In genomic region chr1:151526701-151527100, GRCm38 (mm10) we compare ENCODE assay signal across 21 mouse cellular contexts. TPM values are rescaled to one million over a fixed set of nuclear protein-coding genes. Genes with fewer than 3 reads are reported as not detected.
DNase-seq lines count a peak whose midpoint lies in the region; ATAC-seq lines count a peak whose summit lies in the region.
"Had no signal": no experiment of that assay in that cellular context is flagged by ENCODE, and none has a peak within 500 bp of the region (broad histone marks: within the 10 kb centered on the region; RNA-seq: fewer than 3 reads in every experiment).

No protein-coding gene starts in this region.

- peak overlapping the region; percentile 37; the same call in 1 of the 2 replicates for H3K27ac ChIP-seq in forebrain, embryonic 16.5 days (ENCODE audit: low read length)
- peak overlapping the region; percentile 17; the same call in 1 of the 2 replicates for H3K27ac ChIP-seq in limb, embryonic 15.5 days
- H3K27ac ChIP-seq: hindbrain, postnatal 0 days; macrophage had no signal

- H3K36me3 ChIP-seq in forebrain, embryonic 16.5 days (ENCODE audit: control insufficient read depth, insufficient read depth), result no peaks in the 10 kb centered on the region
- H3K36me3 ChIP-seq in limb, embryonic 15.5 days, result no peaks in the 10 kb centered on the region
- H3K36me3 ChIP-seq: heart, embryonic 12.5 days had no signal

- peak; percentile 34 for DNase-seq in heart, adult 11 months
- DNase-seq in heart, adult 9 months (ENCODE audit: low spot score in 2 of 2), result no peak
- DNase-seq in right cerebral cortex, adult 18-20 months, result peak; percentile 16
- DNase-seq in right cerebral cortex, postnatal 4 days, result no peak
- no peak for DNase-seq in spleen, postnatal 36 days (ENCODE audit: low spot score in 2 of 2)
- no peak for DNase-seq in embryo, embryonic 9.5 days (ENCODE audit: extremely low spot score)
- DNase-seq: cerebellum, adult 9-11 months; embryo, embryonic 11 days; gastrocnemius, postnatal 14 days; heart, postnatal 4 days; kidney, adult 18-20 months; kidney, postnatal 14 days; lung, embryonic 14.5 days; thymus, adult 2 months had no signal

- 49% methylated on average over 3 of the region's 3 CpGs for WGBS in forebrain, embryonic 16.5 days
- WGBS in limb, embryonic 15.5 days, result 50% methylated on average over 3 of the region's 3 CpGs

- H3K4me3 ChIP-seq in forebrain, embryonic 16.5 days (replicated peaks; ENCODE audit: low read length), result no peak overlapping the region
- H3K4me3 ChIP-seq in limb, embryonic 15.5 days, result no peak overlapping the region
- H3K4me3 ChIP-seq: heart, embryonic 12.5 days; myocyte had no signal

- no peak overlapping the region for H3K9ac ChIP-seq in forebrain, embryonic 16.5 days (replicated peaks; ENCODE audit: low read depth, low read length)
- H3K9ac ChIP-seq in limb, embryonic 15.5 days, result no peak overlapping the region
- H3K9ac ChIP-seq: heart, embryonic 12.5 days; lung, embryonic 14.5 days had no signal

- H3K4me2 ChIP-seq in forebrain, embryonic 16.5 days (ENCODE audit: low read length), result no peak overlapping the region
- H3K4me2 ChIP-seq in limb, embryonic 15.5 days, result no peak overlapping the region
- H3K4me2 ChIP-seq: heart, embryonic 12.5 days; liver, embryonic 11.5 days; lung, embryonic 14.5 days had no signal

- no peaks in the 10 kb centered on the region for H3K27me3 ChIP-seq in forebrain, embryonic 16.5 days (replicated peaks; ENCODE audit: control insufficient read depth, insufficient read depth, low read length)
- H3K27me3 ChIP-seq in limb, embryonic 15.5 days, result no peaks in the 10 kb centered on the region
- H3K27me3 ChIP-seq: heart, embryonic 12.5 days had no signal

- H3K4me1 ChIP-seq in forebrain, embryonic 16.5 days (replicated peaks; ENCODE audit: control insufficient read depth, insufficient read depth, low read length), result no peaks in the 10 kb centered on the region
- no peaks in the 10 kb centered on the region for H3K4me1 ChIP-seq in limb, embryonic 15.5 days
- H3K4me1 ChIP-seq: heart, embryonic 12.5 days had no signal

- H3K9me3 ChIP-seq in forebrain, embryonic 16.5 days (ENCODE audit: control insufficient read depth, low read length), result no peaks in the 10 kb centered on the region
- H3K9me3 ChIP-seq in limb, embryonic 15.5 days, result 0 out of 2 replicates have a peak, but pooled peaks cover 4% of the 10 kb centered on the region

- peak; percentile 83 for ATAC-seq in forebrain, embryonic 16.5 days
- no peak for ATAC-seq in limb, embryonic 15.5 days (ENCODE audit: insufficient number of reproducible peaks, low FRiP score, low TSS enrichment, low read depth)
- ATAC-seq: hindbrain, postnatal 0 days had no signal

RNA-seq across cellular contexts. Expression of gene Rnf2, which starts 25.9 kb away (rescaled TPM):
- polyA plus RNA-seq in forebrain, embryonic 16.5 days (2015; fragmentation: Nextera tagmentation; extraction: Ambion mirVana), result 115 and 118 TPM in 2 replicates
- 86.6 and 92.0 TPM in 2 replicates for polyA plus RNA-seq in limb, embryonic 15.5 days (2015; fragmentation: Nextera tagmentation; extraction: Ambion mirVana)

RNA-seq across cellular contexts. Expression of gene Fam129a, which starts 44.3 kb away (rescaled TPM):
- polyA plus RNA-seq in forebrain, embryonic 16.5 days (2015; fragmentation: Nextera tagmentation; extraction: Ambion mirVana), result 0.68 and 0.88 TPM in 2 replicates
- 24.2 and 25.2 TPM in 2 replicates for polyA plus RNA-seq in limb, embryonic 15.5 days (2015; fragmentation: Nextera tagmentation; extraction: Ambion mirVana)

Comparison
In these comparisons a context has a peak if more than half of its experiments do, and no peak if none do; other contexts are left out.
1. DNase-seq: peak in heart, adult 11 months (single experiment) and right cerebral cortex, adult 18-20 months (single experiment); none in heart, adult 9 months (0 of 2), right cerebral cortex, postnatal 4 days (single experiment), spleen, postnatal 36 days (0 of 2) and embryo, embryonic 9.5 days (single experiment).
2. RNA of gene Fam129a, which starts 44.3 kb away (polyA plus RNA-seq): 24.2 to 25.2 TPM in limb, embryonic 15.5 days; 0.68 to 0.88 TPM in forebrain, embryonic 16.5 days; every median in the first group is over 10 times any median in the second.